Mouse (Mus musculus) limb, embryonic 14.5 days (tissue): Measurements from ENCODE around the gene 2310033P09Rik. TPM values are rescaled to one million over a fixed set of nuclear protein-coding genes. Genes with fewer than 3 reads are reported as not detected.

Experiments
- ATAC-seq: fragments of 200-750 bp; cut with Nextera tagmentation; 2 replicates; pipeline ENCODE4 v1.8.0; 2017; ENCODE audit warnings: low read depth, moderate number of reproducible peaks, moderate TSS enrichment; ENCODE audit not compliant: low FRiP score
- DNase-seq: peaks from one replicate; pipeline ENCODE4 v3.0.0-alpha.2; 2015; ENCODE audit warnings: low spot score
- H3K27ac ChIP-seq: fragments of 300-500 bp; sonication (generic); replicated peaks from 2 replicates; pipeline ENCODE4 v1.5.1; 2014; ENCODE audit warnings: low read depth, mild to moderate bottlenecking, low read length, moderate library complexity, mixed read lengths
- H3K27me3 ChIP-seq: fragments of 300-500 bp; sonication (generic); 2 replicates; pipeline ENCODE4 v1.6.1; 2014; ENCODE audit warnings: low read length, mixed read lengths; ENCODE audit not compliant: control insufficient read depth, insufficient read depth
- H3K36me3 ChIP-seq: fragments of 300-500 bp; sonication (generic); 2 replicates; pipeline ENCODE4 v1.6.1; 2014; ENCODE audit warnings: mild to moderate bottlenecking, low read length, moderate library complexity, mixed read lengths; ENCODE audit not compliant: control insufficient read depth, insufficient read depth
- H3K4me1 ChIP-seq: fragments of 300-500 bp; sonication (generic); 2 replicates; pipeline ENCODE4 v1.6.1; 2014; ENCODE audit warnings: antibody characterized with exemption, low read length, mixed read lengths; ENCODE audit not compliant: control insufficient read depth, insufficient read depth
- H3K4me2 ChIP-seq: fragments of 300-500 bp; sonication (generic); replicated peaks from 2 replicates; pipeline ENCODE4 v1.6.1; 2014; ENCODE audit warnings: low read depth, mild to moderate bottlenecking, low read length, moderate library complexity; ENCODE audit not compliant: severe bottlenecking
- H3K4me3 ChIP-seq: fragments of 300-500 bp; sonication (generic); replicated peaks from 2 replicates; pipeline ENCODE4 v1.5.1; 2014; ENCODE audit warnings: low read length
- H3K9ac ChIP-seq: fragments of 300-500 bp; sonication (generic); 2 replicates; pipeline ENCODE4 v1.6.1; 2014; ENCODE audit warnings: mild to moderate bottlenecking, low read depth, low read length, moderate library complexity; ENCODE audit not compliant: severe bottlenecking
- H3K9me3 ChIP-seq: fragments of 300-500 bp; sonication (generic); 2 replicates; pipeline ENCODE4 v1.6.1; 2016; ENCODE audit warnings: low read length; ENCODE audit not compliant: control insufficient read depth
- POLR2A ChIP-seq: fragments of 200-500 bp; IDR thresholded peaks from 2 replicates; pipeline ENCODE4 v1.8.0; 2012; ENCODE audit warnings: inconsistent platforms, mild to moderate bottlenecking, moderate library complexity, borderline replicate concordance; ENCODE audit not compliant: insufficient read depth, insufficient read length; ENCODE audit errors: extremely low read depth
- WGBS: fragments of 180-500 bp; shearing (Covaris S2); extraction: QIAGEN DNeasy Blood & Tissue Kit; methylation state at CpG from one replicate; pipeline ENCODE4 v1.1.7; 2014; 5-methylcytosine and 5-hydroxymethylcytosine counted together
- polyA plus RNA-seq, 2 experiments: library from polyadenylated mRNA; depleted of rRNA in 1 of 2; stranded (reverse) in 1 of 2; unstranded in 1 of 2; fragments of >200 nt; fragmentation: Nextera tagmentation in 1 of 2; extraction: Ambion mirVana in 1 of 2; gene quantifications; 2 replicates each; pipeline versions ENCODE4 v1.2.1 to v1.2.3; 2012 to 2014

Gene 2310033P09Rik
- polyA plus RNA-seq, 2 experiments, result 28.9 to 37.5 TPM

- Histone ChIP-seq H3K9ac (no peak overlapping the region), H3K4me1 (no peaks in the 10 kb centered on the region), H3K4me3 (no peak overlapping the region), H3K36me3 (no peaks in the 10 kb centered on the region), H3K4me2 (no peak overlapping the region), H3K27me3 (no peaks in the 10 kb centered on the region), H3K27ac (no peak overlapping the region), H3K9me3 (no peaks in the 10 kb centered on the region)
- ATAC-seq (no peak), DNase-seq (no peak)
- 64% methylated on average over 10 of the region's 10 CpGs for WGBS
- no peak for TF ChIP-seq POLR2A
These were observed 40.0 kb downstream of the 2310033P09Rik start for GRCm38 (mm10) chr11:59248101-59248500.

- Histone ChIP-seq H3K27ac (no peak overlapping the region), H3K4me2 (no peak overlapping the region), H3K4me3 (no peak overlapping the region), H3K9me3 (no peaks in the 10 kb centered on the region), H3K27me3 (peaks cover 3% of the 10 kb centered on the region; the same call in 1 of the 2 replicates), H3K36me3 (no peaks in the 10 kb centered on the region), H3K9ac (no peak overlapping the region), H3K4me1 (peaks cover 3% of the 10 kb centered on the region)
- TF ChIP-seq POLR2A, result no peak
- 85% methylated on average over 7 of the region's 7 CpGs for WGBS
- ATAC-seq (no peak), DNase-seq (no peak)
These were observed 51.5 kb downstream of the 2310033P09Rik start for GRCm38 (mm10) chr11:59259647-59260046.

Other genes with a start within 250 kb of the 2310033P09Rik start
- gene Trim11, start 230.2 kb upstream of the 2310033P09Rik start, polyA plus RNA-seq (2012; rRNA removed), result 29.7 and 34.2 TPM in 2 replicates
- 21.4 and 21.5 TPM in 2 replicates for gene Trim11, start 230.2 kb upstream of the 2310033P09Rik start, polyA plus RNA-seq (2014; fragmentation: Nextera tagmentation; extraction: Ambion mirVana)
- gene Obscn, start 71.9 kb upstream of the 2310033P09Rik start, polyA plus RNA-seq (2012; rRNA removed), result 11.0 and 11.5 TPM in 2 replicates
- gene Obscn, start 71.9 kb upstream of the 2310033P09Rik start, polyA plus RNA-seq (2014; fragmentation: Nextera tagmentation; extraction: Ambion mirVana), result 3.2 and 5.4 TPM in 2 replicates
- 4.0 TPM in 2 replicates for gene Iba57, start 44.6 kb upstream of the 2310033P09Rik start, polyA plus RNA-seq (2012; rRNA removed)
- gene Iba57, start 44.6 kb upstream of the 2310033P09Rik start, polyA plus RNA-seq (2014; fragmentation: Nextera tagmentation; extraction: Ambion mirVana), result 1.8 and 2.4 TPM in 2 replicates
- 0.78 and 1.2 TPM in 2 replicates for gene Gjc2, start 25.1 kb upstream of the 2310033P09Rik start, polyA plus RNA-seq (2012; rRNA removed)
- gene Gjc2, start 25.1 kb upstream of the 2310033P09Rik start, polyA plus RNA-seq (2014; fragmentation: Nextera tagmentation; extraction: Ambion mirVana), result 0.36 and 0.70 TPM in 2 replicates
- 101 and 102 TPM in 2 replicates for gene Guk1, start 16.1 kb upstream of the 2310033P09Rik start, polyA plus RNA-seq (2012; rRNA removed)
- gene Guk1, start 16.1 kb upstream of the 2310033P09Rik start, polyA plus RNA-seq (2014; fragmentation: Nextera tagmentation; extraction: Ambion mirVana), result 126 and 129 TPM in 2 replicates
- gene Mrpl55, start 5.8 kb upstream of the 2310033P09Rik start, polyA plus RNA-seq (2012; rRNA removed), result 38.8 and 51.1 TPM in 2 replicates
- 81.0 and 85.2 TPM in 2 replicates for gene Mrpl55, start 5.8 kb upstream of the 2310033P09Rik start, polyA plus RNA-seq (2014; fragmentation: Nextera tagmentation; extraction: Ambion mirVana)
- gene Arf1, start 19.9 kb downstream of the 2310033P09Rik start, polyA plus RNA-seq (2012; rRNA removed), result 690 and 777 TPM in 2 replicates
- gene Arf1, start 19.9 kb downstream of the 2310033P09Rik start, polyA plus RNA-seq (2014; fragmentation: Nextera tagmentation; extraction: Ambion mirVana), result 698 and 725 TPM in 2 replicates
- 1.2 TPM in 2 replicates for gene Wnt3a, start 82.4 kb downstream of the 2310033P09Rik start, polyA plus RNA-seq (2012; rRNA removed)
- gene Wnt3a, start 82.4 kb downstream of the 2310033P09Rik start, polyA plus RNA-seq (2014; fragmentation: Nextera tagmentation; extraction: Ambion mirVana), result 1.3 and 1.7 TPM in 2 replicates
- 11.8 and 15.0 TPM in 2 replicates for gene Wnt9a, start 98.6 kb downstream of the 2310033P09Rik start, polyA plus RNA-seq (2012; rRNA removed)
- gene Wnt9a, start 98.6 kb downstream of the 2310033P09Rik start, polyA plus RNA-seq (2014; fragmentation: Nextera tagmentation; extraction: Ambion mirVana), result 6.2 and 6.8 TPM in 2 replicates
- gene Prss38, start 167.3 kb downstream of the 2310033P09Rik start, polyA plus RNA-seq (2012; rRNA removed), result 0.13 and 0.33 TPM in 2 replicates
- not detected in 2 replicates for gene Prss38, start 167.3 kb downstream of the 2310033P09Rik start, polyA plus RNA-seq (2014; fragmentation: Nextera tagmentation; extraction: Ambion mirVana)
- gene Jmjd4, start 241.7 kb downstream of the 2310033P09Rik start, polyA plus RNA-seq (2012; rRNA removed), result 11.5 and 12.7 TPM in 2 replicates
- 11.7 and 12.6 TPM in 2 replicates for gene Jmjd4, start 241.7 kb downstream of the 2310033P09Rik start, polyA plus RNA-seq (2014; fragmentation: Nextera tagmentation; extraction: Ambion mirVana)
- 88.9 and 94.2 TPM in 2 replicates for gene Snap47, start 242.9 kb downstream of the 2310033P09Rik start, polyA plus RNA-seq (2012; rRNA removed)
- 127 and 139 TPM in 2 replicates for gene Snap47, start 242.9 kb downstream of the 2310033P09Rik start, polyA plus RNA-seq (2014; fragmentation: Nextera tagmentation; extraction: Ambion mirVana)